Mouse (Mus musculus) adrenal gland, postnatal 25 days (tissue): ENCODE data around the gene Dll3. TPM values are rescaled to one million over a fixed set of nuclear protein-coding genes. Genes with fewer than 3 reads are reported as not detected.

Source experiments
- DNase-seq: peaks from one replicate; pipeline ENCODE4 v3.0.0; 2021; ENCODE audit warnings: mixed read lengths
- long read RNA-seq: library from polyadenylated mRNA; stranded (forward); transcript quantifications from one replicate; pipeline ENCODE4 v2.0.0, GENCODE M21; 2021
- total RNA-seq: library from RNA; stranded (reverse); gene quantifications from 2 replicates; pipeline ENCODE4 v1.2.3, GENCODE M21; 2021

Dll3 gene
- total RNA-seq = not detected in 2 replicates
- long read RNA-seq, partial matches to known transcripts = 1 of 1 reads
- long read RNA-seq, other reads (novel, unspliced or antisense) = 0 of 1 reads

GRCm38 (mm10) chr7:28301616-28302433 is at the start of gene Dll3:
Gene Dll3, minus strand, starts transcription at chr7:28302238.
- DNase-seq = peak; percentile 64

GRCm38 (mm10) chr7:28351676-28352191 is 49.7 kb upstream of the Dll3 start:
- no peak for DNase-seq

- DNase-seq = peak; percentile 99
These were observed 48.3 kb upstream of the Dll3 start, which contains the start of gene Rps16 for GRCm38 (mm10) chr7:28350155-28350883. Gene Rps16, plus strand, starts transcription at chr7:28350652.

- DNase-seq = no peak
These were observed 46.6 kb upstream of the Dll3 start for GRCm38 (mm10) chr7:28348601-28349000.

GRCm38 (mm10) chr7:28347746-28348145 is 45.7 kb upstream of the Dll3 start:
- peak; percentile 73 for DNase-seq

DNA sequence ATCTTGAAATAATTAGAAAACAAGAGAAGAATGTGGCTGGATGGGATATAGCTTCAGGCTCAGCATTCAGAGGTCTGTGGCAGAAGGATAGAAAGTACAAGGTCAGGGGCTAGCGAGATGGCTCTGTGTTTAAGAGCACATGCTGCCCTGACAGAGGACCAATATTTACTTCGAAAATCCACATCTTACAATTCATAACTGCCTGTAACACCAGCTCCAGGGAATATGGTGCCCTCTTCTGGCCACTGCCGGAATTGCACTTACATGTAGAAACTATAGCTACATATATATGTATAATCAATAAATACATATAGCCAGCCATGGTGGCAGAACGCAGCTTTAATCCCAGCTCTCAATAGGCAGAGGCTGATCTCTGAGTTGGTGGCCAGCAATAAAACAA is 42.6 kb upstream of the Dll3 start:
- DNase-seq = peak; percentile 66

GRCm38 (mm10) chr7:28341381-28341780 is 39.3 kb upstream of the Dll3 start:
- no peak for DNase-seq

- peak; percentile 55 for DNase-seq
These were observed 37.3 kb upstream of the Dll3 start for GRCm38 (mm10) chr7:28339213-28339917.

DNA sequence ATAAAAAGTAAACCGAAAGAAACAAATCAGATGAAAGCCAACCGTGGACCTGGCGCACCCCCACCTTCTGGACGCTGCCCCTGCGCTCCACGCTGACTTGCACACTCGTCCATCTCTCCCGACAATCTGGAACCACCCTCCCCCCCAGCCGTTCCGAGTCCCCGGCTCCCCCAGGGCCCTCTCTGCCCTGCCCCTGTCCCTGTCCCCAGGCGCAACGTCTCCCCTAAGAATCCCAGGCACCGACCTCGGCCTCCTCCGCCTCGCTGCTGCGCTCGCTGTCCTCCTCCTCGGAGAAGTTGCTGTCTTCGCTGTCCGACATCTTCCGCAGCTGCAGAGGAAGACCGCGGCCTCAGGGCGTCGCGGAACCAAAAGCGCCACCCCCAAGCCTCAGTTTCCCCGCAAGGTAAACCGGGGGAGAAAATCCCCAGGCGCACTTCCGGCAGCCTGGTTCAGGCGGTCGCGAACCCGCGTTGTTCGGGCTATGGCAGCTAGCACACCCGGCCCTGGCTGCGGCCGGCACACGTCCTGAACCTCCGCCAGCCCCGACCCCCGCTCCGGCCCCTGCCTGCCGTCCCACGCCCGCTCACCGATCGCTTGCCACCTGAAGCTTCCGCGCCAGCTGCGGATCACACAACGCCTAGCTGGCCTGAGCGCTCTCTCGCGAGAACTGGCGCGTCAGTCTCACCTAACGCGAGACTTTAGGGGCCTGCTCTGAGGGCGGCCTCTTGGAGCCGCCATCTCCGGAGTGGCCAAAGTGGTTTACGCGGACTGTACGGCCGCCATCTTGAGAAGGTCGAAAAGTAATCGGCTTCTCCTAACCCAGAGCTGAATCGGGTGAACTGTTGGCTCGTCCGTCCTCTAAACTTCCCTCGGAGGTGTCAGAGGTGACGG is 36.3 kb upstream of the Dll3 start, which contains the start of gene Supt5:
Gene Supt5 (minus strand): TSS at position 639 of the 891 bp plus-strand sequence.
- DNase-seq = peak; percentile 96

GRCm38 (mm10) chr7:28335471-28335870 is 33.4 kb upstream of the Dll3 start:
- no peak for DNase-seq

DNA sequence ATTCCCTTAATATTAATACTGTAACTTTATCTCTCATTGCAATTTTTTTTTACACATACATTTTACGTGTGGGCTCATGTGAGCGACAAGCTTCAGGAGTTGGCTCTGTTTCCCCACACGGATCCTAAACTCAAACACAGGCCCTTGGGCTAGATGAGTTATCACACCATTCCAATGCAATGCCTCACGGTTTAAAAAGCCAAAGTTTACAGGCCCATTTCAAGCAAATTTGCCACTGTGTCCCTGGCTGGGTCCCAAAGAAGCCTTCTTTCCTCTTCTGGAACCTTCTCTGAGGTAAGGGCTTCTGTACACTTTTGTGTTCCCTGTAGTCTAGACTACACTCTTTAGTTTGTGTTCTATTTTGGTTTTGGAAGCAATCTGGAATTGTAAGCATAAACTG is 32.5 kb upstream of the Dll3 start:
- no peak for DNase-seq

DNA sequence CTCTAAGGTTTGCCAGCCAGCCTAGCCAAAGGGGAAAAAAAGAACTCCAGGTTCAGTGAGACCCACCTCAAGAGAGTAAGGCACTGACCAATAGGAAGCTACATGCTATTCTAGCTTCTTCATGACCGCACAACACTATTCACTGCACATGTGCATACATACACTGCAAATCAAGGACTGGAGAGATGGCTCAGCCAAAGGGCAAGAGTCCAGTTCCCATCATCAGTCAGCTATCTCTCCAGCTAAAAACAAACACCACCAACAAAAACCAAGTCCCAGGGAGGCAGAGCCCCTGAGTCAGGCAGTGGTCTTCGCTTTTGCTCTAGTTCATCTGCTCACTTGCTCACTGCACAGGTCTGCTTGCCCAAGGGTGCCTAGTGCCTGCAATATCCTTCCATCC is 26.2 kb upstream of the Dll3 start:
- no peak for DNase-seq

DNA sequence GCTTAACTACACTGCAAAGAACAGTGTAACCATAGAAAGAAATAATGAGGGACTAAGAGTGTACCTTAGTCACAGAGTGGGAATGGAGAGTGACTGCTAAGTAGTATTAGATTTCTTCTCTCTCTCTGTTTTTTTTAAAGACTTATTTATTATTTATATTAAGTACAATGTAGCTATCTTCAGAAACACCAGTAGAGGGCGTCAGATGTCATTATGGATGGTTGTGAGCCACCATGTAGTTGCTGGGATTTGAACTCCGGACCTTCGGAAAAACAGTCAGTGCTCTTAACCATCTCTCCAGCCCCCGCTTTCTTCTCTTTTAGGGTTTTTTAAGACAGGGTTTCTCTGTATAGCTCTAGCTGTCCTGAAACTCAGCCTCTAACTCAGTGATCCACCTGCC is 24.4 kb upstream of the Dll3 start:
- DNase-seq = no peak

- no peak for DNase-seq
These were observed 23.3 kb upstream of the Dll3 start for GRCm38 (mm10) chr7:28325293-28325692.

DNA sequence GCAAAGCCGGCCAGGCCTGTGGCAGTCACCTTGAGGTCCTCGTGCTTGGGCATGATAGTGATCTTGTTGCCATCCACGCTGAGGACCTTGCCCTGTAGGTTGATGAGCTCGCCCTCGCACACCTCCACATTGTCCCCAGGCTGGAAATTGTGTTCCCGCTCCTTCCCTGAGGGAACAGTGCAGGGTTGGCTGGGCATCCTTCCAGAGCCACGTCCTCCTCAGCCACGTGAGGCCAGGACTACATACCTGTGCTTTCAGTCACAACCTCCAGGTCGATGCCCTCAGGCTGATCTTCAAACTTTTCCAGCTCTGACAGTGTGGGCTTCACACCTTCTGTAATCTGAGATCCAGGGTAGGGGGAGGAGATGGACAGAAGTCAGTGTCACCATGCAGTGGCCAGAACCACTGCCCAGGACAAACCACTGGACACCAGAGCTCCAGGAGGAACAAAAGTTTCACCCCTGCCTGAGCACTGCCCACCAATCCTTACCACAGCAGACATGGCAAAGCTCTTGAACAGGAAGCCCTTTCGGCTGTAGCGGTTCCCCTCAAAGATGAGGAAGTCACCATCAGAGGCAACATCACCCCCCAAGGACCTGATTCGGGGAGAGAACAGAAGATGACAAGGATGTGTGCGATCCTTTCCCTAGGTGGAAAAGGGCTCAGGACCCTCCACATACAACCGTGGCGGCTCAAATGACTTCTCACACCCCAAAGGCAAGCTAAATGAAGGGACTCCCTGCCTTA is 20.1 kb upstream of the Dll3 start:
- no peak for DNase-seq

DNA sequence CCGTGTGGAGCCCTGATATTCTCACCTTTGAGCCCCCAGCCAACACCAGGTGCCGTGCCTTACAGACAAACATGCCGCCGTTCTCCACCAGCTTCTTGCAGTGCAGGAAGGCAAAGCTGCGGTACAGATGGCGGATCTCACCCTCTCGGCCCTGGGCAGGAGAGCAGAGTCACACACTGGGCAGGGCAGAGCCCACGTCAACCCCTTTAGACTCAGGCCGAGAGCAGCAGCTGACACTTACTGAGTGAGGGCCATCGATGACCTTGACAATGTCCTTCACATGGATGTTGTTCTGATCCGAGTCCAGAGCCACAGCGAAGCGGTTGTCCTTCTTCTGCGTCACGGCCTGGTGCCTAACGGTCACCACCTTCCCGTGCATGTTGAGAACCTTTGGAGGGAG is 16.7 kb upstream of the Dll3 start:
- peak; percentile 43 for DNase-seq

DNA sequence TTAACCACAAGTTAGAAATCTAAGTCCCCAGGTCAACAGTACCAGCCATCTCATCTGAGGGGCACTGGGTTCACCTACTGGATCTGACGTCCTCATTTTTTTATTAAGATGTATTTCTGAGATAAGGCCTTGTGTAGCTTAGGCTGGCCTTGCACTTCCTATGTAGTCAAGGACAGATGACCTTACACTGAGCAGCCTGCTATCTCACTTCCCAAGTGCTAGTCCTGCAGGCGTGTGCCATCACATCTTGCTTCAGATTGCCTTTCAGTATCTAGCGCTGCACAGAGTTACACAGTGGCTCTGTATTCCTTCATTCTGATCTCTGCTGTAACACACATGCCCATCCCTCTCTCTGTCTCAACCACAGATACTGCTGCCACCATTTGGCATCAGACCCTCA is 16.0 kb upstream of the Dll3 start:
- DNase-seq = no peak

- peak; percentile 97 for DNase-seq
These were observed 10.0 kb upstream of the Dll3 start, which contains the start of gene Timm50 for GRCm38 (mm10) chr7:28311926-28312543. Gene Timm50, minus strand, starts transcription at chr7:28312072.

DNA sequence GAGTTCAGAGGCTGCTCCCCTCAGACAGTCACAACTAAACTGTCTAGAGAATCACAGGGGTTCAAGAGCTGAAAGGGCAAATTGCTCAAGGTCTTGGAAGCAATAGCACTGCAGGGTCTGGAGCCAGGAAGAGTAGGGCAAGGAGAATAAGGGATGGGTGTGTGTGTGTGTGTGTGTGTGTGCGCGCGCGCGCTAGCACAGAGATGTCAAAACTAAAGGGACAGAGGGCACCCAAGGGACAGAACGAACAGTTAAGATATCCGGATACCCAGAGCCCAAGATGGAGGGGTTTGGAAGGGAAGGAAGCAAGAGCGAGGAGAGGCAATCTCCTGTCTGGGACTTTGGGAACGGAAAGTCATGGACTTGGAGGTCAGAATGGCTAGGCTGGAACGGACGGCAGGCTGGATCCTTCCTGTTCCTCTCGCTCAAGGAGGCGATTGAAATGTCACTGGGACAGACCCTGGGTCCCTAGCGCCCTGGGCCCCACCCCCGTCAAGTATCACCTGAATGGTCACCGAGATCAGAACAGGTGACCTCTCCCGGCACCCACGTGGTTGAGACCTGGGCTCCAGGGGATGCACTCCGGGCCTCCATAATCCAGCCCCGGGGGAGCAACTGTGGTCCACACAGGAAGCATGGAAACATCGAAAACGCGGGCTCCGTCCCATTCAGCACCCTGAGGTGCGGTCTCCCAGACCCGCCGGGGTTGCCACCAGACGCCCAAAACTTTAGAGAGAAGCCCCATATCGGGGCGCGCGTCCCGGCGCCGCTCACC is 9.3 kb upstream of the Dll3 start:
- no peak for DNase-seq
